Mouse (Mus musculus) CH12.LX (cell line): Measurements from ENCODE around the gene Gpr107. TPM values are rescaled to one million over a fixed set of nuclear protein-coding genes. Genes with fewer than 3 reads are reported as not detected.

Experiments used
- DNase-seq: peaks from one replicate; pipeline ENCODE4 v3.0.0-alpha.2; 2013; ENCODE audit errors: extremely low read depth
- H3K27ac ChIP-seq: 2 replicates; pipeline ENCODE4 v1.5.1; 2012; ENCODE audit warnings: low read depth, mild to moderate bottlenecking, control low read depth, moderate library complexity; ENCODE audit not compliant: insufficient read depth
- H3K27me3 ChIP-seq: replicated peaks from 2 replicates; pipeline ENCODE3; 2012; ENCODE audit warnings: inconsistent platforms
- H3K36me3 ChIP-seq, 2 experiments: replicated peaks in 1 of 2; 2 replicates each; pipeline versions ENCODE3 to v1.6.1; 2012; ENCODE audit warnings: inconsistent platforms in 1 of 2, low read length in 1 of 2, mild to moderate bottlenecking in 1 of 2, mixed read lengths in 1 of 2, moderate library complexity in 1 of 2; ENCODE audit not compliant: control insufficient read depth in 1 of 2, insufficient read depth in 1 of 2
- H3K4me1 ChIP-seq, 2 experiments: 2 replicates each; pipeline ENCODE4 v1.6.1; 2012; ENCODE audit warnings: inconsistent platforms in 1 of 2, moderate library complexity in 1 of 2; ENCODE audit not compliant: insufficient read depth in 2 of 2, control insufficient read depth in 1 of 2
- H3K4me2 ChIP-seq: 2 replicates; pipeline ENCODE4 v1.6.1; 2012; ENCODE audit warnings: low read depth, mild to moderate bottlenecking, control low read depth; ENCODE audit not compliant: poor library complexity, insufficient read depth, severe bottlenecking
- H3K4me3 ChIP-seq, 3 experiments: fragments of 150-350 bp in 1 of 3; sonication (generic) in 1 of 3; replicated peaks in 1 of 3; 2 replicates each; pipeline versions ENCODE3 to v1.5.1; 2011 to 2012; ENCODE audit warnings: low read depth in 2 of 3, low read length in 2 of 3, mild to moderate bottlenecking in 2 of 3, moderate library complexity in 2 of 3, control low read depth in 1 of 3, improper control_type of control experiment in 1 of 3, inconsistent platforms in 1 of 3, mixed read lengths in 1 of 3; ENCODE audit not compliant: poor library complexity in 1 of 3
- H3K79me2 ChIP-seq: replicated peaks from 2 replicates; pipeline ENCODE4 v1.6.1; 2012; ENCODE audit warnings: mild to moderate bottlenecking, moderate library complexity; ENCODE audit not compliant: control insufficient read depth, poor library complexity, insufficient read depth, severe bottlenecking; ENCODE audit errors: extremely low read depth
- H3K9ac ChIP-seq: 2 replicates; pipeline ENCODE4 v1.6.1; 2012; ENCODE audit warnings: low read depth, mild to moderate bottlenecking, control low read depth, moderate library complexity; ENCODE audit not compliant: insufficient read depth
- H3K9me3 ChIP-seq: replicated peaks from 2 replicates; pipeline ENCODE3; 2012; ENCODE audit warnings: low read length, inconsistent platforms, mixed read lengths
- CTCF ChIP-seq, 2 experiments: IDR thresholded peaks in 1 of 2; conservative IDR thresholded peaks in 1 of 2; 2 replicates each; pipeline ENCODE4 v1.5.1; 2011 to 2012; ENCODE audit warnings: low read depth in 2 of 2, low read length in 2 of 2, improper control_type of control experiment in 1 of 2, inconsistent platforms in 1 of 2, mild to moderate bottlenecking in 1 of 2, moderate library complexity in 1 of 2
- EP300 ChIP-seq: IDR thresholded peaks from 2 replicates; pipeline ENCODE4 v1.6.1; 2011; ENCODE audit warnings: low read length, improper control_type of control experiment
- JUN ChIP-seq: IDR thresholded peaks from 2 replicates; pipeline ENCODE4 v1.6.1; 2011; ENCODE audit warnings: low read depth, mild to moderate bottlenecking, low read length, improper control_type of control experiment, moderate library complexity; ENCODE audit not compliant: insufficient read depth
- MAFK ChIP-seq: IDR thresholded peaks from 2 replicates; pipeline ENCODE4 v1.6.1; 2011; ENCODE audit warnings: low read length, improper control_type of control experiment; ENCODE audit not compliant: insufficient replicate concordance
- MAX ChIP-seq: IDR thresholded peaks from 2 replicates; pipeline ENCODE4 v1.6.1; 2011; ENCODE audit warnings: low read length, improper control_type of control experiment
- MAZ ChIP-seq: IDR thresholded peaks from 2 replicates; pipeline ENCODE4 v1.6.1; 2012; ENCODE audit warnings: low read depth, mild to moderate bottlenecking, inconsistent platforms, low read length, improper control_type of control experiment, moderate library complexity
- MYC ChIP-seq: IDR thresholded peaks from 2 replicates; pipeline ENCODE4 v1.6.1; 2011; ENCODE audit warnings: low read depth, mild to moderate bottlenecking, improper control_type of control experiment, low read length
- NELFE ChIP-seq: IDR thresholded peaks from 2 replicates; pipeline ENCODE4 v1.6.1; 2011; ENCODE audit warnings: low read depth, low read length, improper control_type of control experiment
- POLR2A ChIP-seq: IDR thresholded peaks from 2 replicates; pipeline ENCODE4 v1.6.1; 2011; ENCODE audit warnings: low read depth, mild to moderate bottlenecking, improper control_type of control experiment, low read length
- RAD21 ChIP-seq: IDR thresholded peaks from 2 replicates; pipeline ENCODE4 v1.6.1; 2011; ENCODE audit warnings: low read depth, mild to moderate bottlenecking, low read length, improper control_type of control experiment, moderate library complexity
- SIN3A ChIP-seq: IDR thresholded peaks from 2 replicates; pipeline ENCODE4 v1.6.1; 2012; ENCODE audit warnings: low read length, improper control_type of control experiment, inconsistent platforms
- SMC3 ChIP-seq: IDR thresholded peaks from 2 replicates; pipeline ENCODE4 v1.6.1; 2011; ENCODE audit warnings: low read depth, low read length, improper control_type of control experiment
- USF2 ChIP-seq: conservative IDR thresholded peaks from 2 replicates; pipeline ENCODE4 v1.6.1; 2011; ENCODE audit warnings: low read depth, low read length, improper control_type of control experiment
- ZC3H11A ChIP-seq: IDR thresholded peaks from 2 replicates; pipeline ENCODE4 v1.6.1; 2012; ENCODE audit warnings: low read depth, mild to moderate bottlenecking, inconsistent platforms, low read length, improper control_type of control experiment
- dilution Hi-C: fragments of 300-500 bp; cut with MboI; formaldehyde crosslinking; loops from 2 replicates; pipeline ENCODE4 v1.14.3; 2020; ENCODE audit warnings: low sequenced_read_pairs; ENCODE audit not compliant: extremely low pct_unique_long_range_greater_than_20kb, extremely low pct_ligation_motif_present
- in situ Hi-C: fragments of 300-500 bp; cut with MboI; formaldehyde crosslinking; loops from 3 replicates; pipeline ENCODE4 v1.14.3; 2019; ENCODE audit warnings: low sequenced_read_pairs, low pct_ligation_motif_present, low pct_unique_long_range_greater_than_20kb, mixed read lengths
- polyA plus RNA-seq: library from polyadenylated mRNA; unstranded; fragments of >175 nt; gene quantifications from 2 replicates; pipeline ENCODE4 v1.2.1, GENCODE M21; 2012; ENCODE audit warnings: low read depth; ENCODE audit not compliant: insufficient read length
- total RNA-seq, 2 experiments: library from RNA; depleted of rRNA; stranded (reverse); fragments of 300-350 nt in 1 of 2; fragments of >200 nt in 1 of 2; gene quantifications; 2 replicates each; pipeline ENCODE4 v1.2.3; 2012 to 2014

Gene Gpr107
- total and polyA plus RNA-seq, 3 experiments = 19.6 to 27.8 (median 24.6) TPM

GRCm38 (mm10) chr2:31255952-31256938 is 104.1 kb downstream of the Gpr107 start:
- no peak overlapping the region for H3K4me3 ChIP-seq
- no peak overlapping the region for H3K9ac ChIP-seq
- H3K36me3 ChIP-seq = no peaks in the 10 kb centered on the region
- H3K4me1 ChIP-seq = peaks cover 12 to 26% of the 10 kb centered on the region in 2 experiments
- H3K4me2 ChIP-seq = no peak overlapping the region
- H3K27me3 ChIP-seq = peaks cover 80% of the 10 kb centered on the region
- H3K79me2 ChIP-seq = no peaks in the 10 kb centered on the region
- H3K9me3 ChIP-seq = peaks cover 5% of the 10 kb centered on the region
- dilution Hi-C loops (no loop called here), in situ Hi-C loops (no loop called here)
- TF ChIP-seq SMC3 (peak; percentile 45), MAX (no peak), EP300 (no peak), USF2 (no peak), SIN3A (no peak), MYC (0 out of 2 replicates have a peak, but pooled peaks have one; percentile 30), NELFE (peak; percentile 19; the same call in 1 of the 2 replicates), POLR2A (peak; percentile 40; the same call in 1 of the 2 replicates), ZC3H11A (no peak), CTCF (conservative IDR thresholded peaks at IDR 0.05 in 1 of 2, IDR thresholded peaks at IDR 0.05 in 1 of 2; ENCODE audit: low read depth in 2 of 2, low read length in 2 of 2) (peak in 1 of 2 experiments; percentile 64; a peak in 2 of 4 replicates), MAZ (peak; percentile 19; the same call in 1 of the 2 replicates), RAD21 (peak; percentile 23)
- peak; percentile 78 for DNase-seq
- H3K27ac ChIP-seq = no peak overlapping the region

GRCm38 (mm10) chr2:31257096-31257495 is 105.0 kb downstream of the Gpr107 start:
- TF ChIP-seq MAFK (no peak), JUN (no peak)
- TF ChIP-seq, all 38 proteins: peak for 0
- DNase-seq = no peak
- Histone ChIP-seq H3K4me3 (no peak overlapping the region), H3K9ac (no peak overlapping the region), H3K79me2 (no peaks in the 10 kb centered on the region), H3K4me1 (peaks cover 12 to 26% of the 10 kb centered on the region in 2 experiments), H3K27ac (no peak overlapping the region), H3K4me2 (no peak overlapping the region), H3K27me3 (peaks cover 84% of the 10 kb centered on the region), H3K36me3 (no peaks in the 10 kb centered on the region), H3K9me3 (peaks cover 5% of the 10 kb centered on the region)
- in situ Hi-C loops = no loop called here
- dilution Hi-C loops = no loop called here
